Mouse (Mus musculus): ENCODE measurements around the gene Fut4. TPM values are rescaled to one million over a fixed set of nuclear protein-coding genes. Genes with fewer than 3 reads are reported as not detected.

Gene Fut4
- 1.3 TPM in 2 replicates for polyA plus RNA-seq (2015; fragmentation: Nextera tagmentation; extraction: Ambion mirVana)

DNA sequence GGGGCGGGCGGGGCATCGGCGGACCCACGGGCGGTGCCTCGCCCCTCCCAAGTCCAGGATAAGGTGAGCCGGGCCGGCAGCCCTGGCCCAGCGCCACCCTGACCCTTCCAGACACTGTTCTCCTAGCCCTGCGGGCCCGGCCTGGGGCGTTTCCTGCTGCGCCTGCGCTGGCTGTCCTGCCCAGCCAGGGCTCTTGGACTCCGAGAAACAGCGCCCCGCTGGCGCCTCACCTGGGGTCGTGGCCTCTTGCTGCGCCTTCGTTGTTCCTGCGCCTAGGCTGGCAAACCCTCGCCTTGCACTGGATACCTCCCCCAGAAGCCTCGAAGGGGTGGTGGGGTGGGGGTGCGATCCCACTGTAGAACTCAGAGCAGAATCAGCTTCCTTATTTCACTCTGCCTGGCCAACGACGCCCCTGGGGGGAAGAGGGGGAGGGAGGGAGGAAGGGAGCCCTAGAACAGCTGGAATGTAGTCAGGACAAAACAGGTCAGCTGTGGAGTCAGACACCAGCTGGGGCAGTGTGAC, at the start of gene Fut4:
Gene Fut4 (minus strand): TSS at position 393 of the 522 bp plus-strand sequence.

DNA sequence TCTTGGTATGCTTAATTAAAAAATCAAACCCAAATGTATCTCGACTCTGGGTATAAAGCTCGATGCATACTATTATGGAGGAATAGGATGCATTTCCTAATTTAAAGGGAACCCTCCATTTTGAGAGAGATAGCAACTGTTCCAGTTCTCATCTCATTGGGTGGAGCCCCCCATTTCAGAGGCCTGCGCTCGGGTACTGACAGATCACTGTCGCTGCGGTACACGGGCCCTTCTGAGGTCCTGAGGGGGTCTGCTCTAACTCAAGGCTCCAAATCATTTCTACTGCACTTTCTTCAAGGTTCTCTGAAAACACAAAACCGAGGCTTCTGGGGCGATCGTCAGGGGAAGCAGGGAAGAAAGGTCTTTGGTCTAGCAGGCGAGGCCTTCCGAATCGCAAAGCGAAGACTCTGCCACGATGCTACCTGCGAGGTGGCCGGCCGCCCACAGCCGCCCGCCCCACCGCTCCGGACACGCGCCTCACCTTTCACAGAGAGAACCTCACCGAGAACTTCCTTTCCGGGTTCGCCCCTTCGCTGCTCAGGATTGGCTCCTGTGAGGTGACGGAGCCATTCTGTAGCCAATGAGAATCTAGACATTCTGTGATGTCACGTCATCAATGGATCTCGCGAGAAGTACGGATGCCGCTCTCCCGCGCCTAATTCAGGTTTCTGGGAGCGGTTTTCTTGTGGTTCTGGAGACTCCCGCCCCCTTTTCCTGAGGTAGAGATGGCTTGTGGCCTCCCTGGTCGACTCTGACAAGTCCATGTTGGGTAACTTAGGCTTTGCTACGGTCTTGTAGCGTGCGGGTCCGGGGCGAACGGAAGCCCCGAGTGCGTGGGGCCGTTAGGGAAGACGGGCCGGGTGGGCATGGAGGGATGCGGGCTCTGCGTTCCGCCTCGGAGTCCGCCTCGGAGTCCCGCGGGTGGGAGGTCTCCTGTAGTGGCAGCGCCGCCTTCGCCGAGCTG, 32.1 kb upstream of the Fut4 start, which contains the start of the genes Mre11a and Ankrd49:
Gene Mre11a (plus strand): TSS at position 616 of the 964 bp plus-strand sequence.
Gene Ankrd49 (minus strand): TSS at position 818 of the 964 bp plus-strand sequence.

DNA sequence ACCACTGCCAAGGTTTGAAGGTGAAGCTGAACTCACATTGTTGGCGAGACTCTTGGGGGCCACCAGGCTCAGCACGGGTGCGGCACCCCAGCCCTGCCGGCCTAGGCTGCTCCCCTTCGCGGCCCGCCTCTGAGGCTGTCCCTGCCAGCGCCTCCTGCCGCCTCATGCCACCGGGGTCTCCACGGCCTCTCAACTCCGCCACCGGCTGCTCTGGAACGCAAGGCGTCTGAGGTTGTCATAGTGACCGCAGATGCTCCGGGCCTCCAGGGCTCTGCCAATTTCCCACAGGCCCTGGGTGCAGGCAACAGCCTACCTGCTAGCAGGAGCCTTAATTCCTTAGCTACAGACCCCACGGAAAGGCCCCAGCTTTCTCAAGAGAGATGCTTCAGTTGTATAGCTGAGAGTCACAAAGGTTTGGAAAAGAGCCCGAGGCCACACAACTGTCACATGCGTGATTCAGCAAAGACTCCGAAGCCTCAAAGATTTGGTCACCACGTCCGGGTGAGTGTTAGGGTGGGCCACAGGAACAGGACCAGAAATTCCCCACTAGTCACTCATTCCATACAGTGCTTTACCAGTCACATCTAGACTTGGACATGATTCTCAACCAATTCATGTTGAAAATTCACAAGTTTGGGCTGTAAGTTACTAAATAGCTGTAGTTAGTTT, 18.7 kb upstream of the Fut4 start, which contains the start of gene 1700012B09Rik:
Gene 1700012B09Rik (minus strand): TSS at position 228 of the 669 bp plus-strand sequence.

DNA sequence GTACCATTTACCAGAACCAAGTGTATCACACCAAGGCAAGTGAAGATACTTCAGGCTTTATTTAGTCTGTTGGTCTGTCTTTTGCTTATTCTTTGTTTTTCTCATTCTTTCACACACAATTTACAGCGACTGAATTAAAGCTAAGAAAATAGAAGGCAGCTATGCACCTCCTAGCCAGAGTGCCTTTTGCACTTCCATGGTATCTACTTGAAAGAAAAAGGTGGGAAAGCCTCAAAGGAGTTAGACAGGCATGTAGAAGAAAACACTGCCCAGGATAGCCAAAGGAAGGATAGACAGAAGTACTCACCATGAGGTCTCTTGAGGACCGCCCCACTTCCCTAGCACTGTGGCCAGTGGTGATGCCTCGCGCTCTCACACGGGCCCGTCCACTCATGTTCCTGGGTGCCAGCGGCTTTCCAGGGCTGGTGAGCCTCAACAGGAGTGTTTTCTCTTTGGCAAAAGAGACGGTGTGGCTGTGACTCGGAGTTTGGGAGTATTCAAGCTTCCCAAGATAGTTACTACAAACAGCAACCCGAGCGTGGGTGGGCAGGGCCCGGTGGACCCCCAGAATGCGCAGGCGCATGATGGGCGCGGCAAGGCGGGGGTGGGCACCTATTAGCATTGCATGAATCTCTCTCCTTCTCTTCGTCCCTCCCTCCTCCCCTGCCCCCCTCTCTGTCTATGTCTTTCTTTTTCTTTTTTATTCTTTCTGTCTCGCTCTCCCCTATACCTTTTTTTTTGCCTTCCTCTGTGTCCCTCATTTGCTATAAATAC, 11.9 kb downstream of the Fut4 start, which contains the start of gene Piwil4:
Gene Piwil4 (minus strand): TSS at position 583 of the 774 bp plus-strand sequence.

Other genes starting within 250 kb of the Fut4 start
- gene Amotl1, start 107.3 kb downstream of the Fut4 start, polyA plus RNA-seq (2015; fragmentation: Nextera tagmentation; extraction: Ambion mirVana), result 8.5 and 9.6 TPM in 2 replicates
- gene Piwil4, start 11.7 kb downstream of the Fut4 start, polyA plus RNA-seq (2015; fragmentation: Nextera tagmentation; extraction: Ambion mirVana), result 0.06 and 0.39 TPM in 2 replicates
- not detected in 2 replicates for gene 1700012B09Rik, start 18.6 kb upstream of the Fut4 start, polyA plus RNA-seq (2015; fragmentation: Nextera tagmentation; extraction: Ambion mirVana)
- 7.8 and 14.5 TPM in 2 replicates for gene Mre11a, start 32.3 kb upstream of the Fut4 start, polyA plus RNA-seq (2015; fragmentation: Nextera tagmentation; extraction: Ambion mirVana)
- 18.2 and 27.2 TPM in 2 replicates for gene Ankrd49, start 32.5 kb upstream of the Fut4 start, polyA plus RNA-seq (2015; fragmentation: Nextera tagmentation; extraction: Ambion mirVana)
- gene Gpr83, start 107.8 kb upstream of the Fut4 start, polyA plus RNA-seq (2015; fragmentation: Nextera tagmentation; extraction: Ambion mirVana), result 0.06 TPM in 1 of 2 replicates, not detected in the other
- not detected in 2 replicates for gene Izumo1r, start 151.6 kb upstream of the Fut4 start, polyA plus RNA-seq (2015; fragmentation: Nextera tagmentation; extraction: Ambion mirVana)

Data from adrenal gland, postnatal 0 days (tissue).